Mouse (Mus musculus): Measurements from ENCODE around the gene Tspan14.

GRCm38 (mm10) chr14:40889704-40890103, 76.9 kb downstream of the Tspan14 start:
- no peak for TF ChIP-seq EP300 (IDR thresholded peaks at IDR 0.05; ENCODE audit: low read depth)
- no peak for TF ChIP-seq CTCF (IDR thresholded peaks at IDR 0.05; ENCODE audit: low read depth)
